Mouse (Mus musculus) forebrain, embryonic 11.5 days (tissue): ENCODE measurements around the gene Rasip1. TPM values are rescaled to one million over a fixed set of nuclear protein-coding genes. Genes with fewer than 3 reads are reported as not detected.

Experiments used
- ATAC-seq: fragments of 200-750 bp; cut with Nextera tagmentation; replicated peaks from 2 replicates; pipeline ENCODE4 v1.8.0; 2017; ENCODE audit warnings: moderate TSS enrichment; ENCODE audit not compliant: low FRiP score
- DNase-seq: peaks from one replicate; pipeline ENCODE4 v3.0.0-alpha.2; 2017; ENCODE audit warnings: low spot score
- H3K27ac ChIP-seq: fragments of 300-500 bp; sonication (generic); 2 replicates; pipeline ENCODE4 v1.5.1; 2014; ENCODE audit warnings: low read depth, low read length
- H3K27me3 ChIP-seq: fragments of 300-500 bp; sonication (generic); 2 replicates; pipeline ENCODE4 v1.6.1; 2014; ENCODE audit warnings: mild to moderate bottlenecking, low read length, mixed read lengths; ENCODE audit not compliant: control insufficient read depth, insufficient read depth
- H3K36me3 ChIP-seq: fragments of 300-500 bp; sonication (generic); 2 replicates; pipeline ENCODE4 v1.6.1; 2014; ENCODE audit warnings: mild to moderate bottlenecking, low read length, moderate library complexity, mixed read lengths; ENCODE audit not compliant: control insufficient read depth, insufficient read depth
- H3K4me1 ChIP-seq: fragments of 300-500 bp; sonication (generic); replicated peaks from 2 replicates; pipeline ENCODE4 v1.6.1; 2014; ENCODE audit warnings: low read length, mixed read lengths; ENCODE audit not compliant: control insufficient read depth, insufficient read depth
- H3K4me2 ChIP-seq: fragments of 300-500 bp; sonication (generic); 2 replicates; pipeline ENCODE4 v1.6.1; 2014; ENCODE audit warnings: low read depth, mild to moderate bottlenecking, low read length, moderate library complexity, mixed read lengths; ENCODE audit not compliant: severe bottlenecking
- H3K4me3 ChIP-seq: fragments of 300-500 bp; sonication (generic); 2 replicates; pipeline ENCODE4 v1.5.1; 2014; ENCODE audit warnings: low read depth, low read length
- H3K9ac ChIP-seq: fragments of 300-500 bp; sonication (generic); 2 replicates; pipeline ENCODE4 v1.6.1; 2014; ENCODE audit warnings: low read length
- H3K9me3 ChIP-seq: fragments of 300-500 bp; sonication (generic); 2 replicates; pipeline ENCODE4 v1.6.1; 2016; ENCODE audit warnings: low read length, mixed read lengths; ENCODE audit not compliant: control insufficient read depth
- WGBS: fragments of 180-500 bp; shearing (Covaris S2); extraction: QIAGEN DNeasy Blood & Tissue Kit; methylation state at CpG from one replicate; pipeline ENCODE4 v1.1.7; 2014; 5-methylcytosine and 5-hydroxymethylcytosine counted together
- polyA plus RNA-seq: library from polyadenylated mRNA; unstranded; fragments of >200 nt; fragmentation: Nextera tagmentation; extraction: Ambion mirVana; gene quantifications from 2 replicates; pipeline ENCODE4 v1.2.1, GENCODE M21; 2014

The Rasip1 gene
- polyA plus RNA-seq, 1 experiment from 2014 or later = 6.5 TPM

- ATAC-seq (peak; percentile 77), DNase-seq (peak; percentile 94)
- Histone ChIP-seq H3K9me3 (no peaks in the 10 kb centered on the region), H3K4me1 (peaks cover 2% of the 10 kb centered on the region; the same call in 1 of the 2 replicates), H3K27ac (0 out of 2 replicates have a peak overlapping the region, but pooled peaks have one; percentile 43), H3K4me2 (peak overlapping the region; percentile 83), H3K27me3 (peaks cover 15% of the 10 kb centered on the region), H3K36me3 (no peaks in the 10 kb centered on the region), H3K4me3 (peak overlapping the region; percentile 45), H3K9ac (peak overlapping the region; percentile 74)
- WGBS = 1% methylated on average over 100 of the region's 105 CpGs
Measured at GRCm38 (mm10) chr7:45628364-45629294, 1.3 kb downstream of the Rasip1 start.

GRCm38 (mm10) chr7:45630064-45630907, 3.0 kb downstream of the Rasip1 start:
- peaks cover 2% of the 10 kb centered on the region; the same call in 1 of the 2 replicates for H3K4me1 ChIP-seq
- H3K9me3 ChIP-seq = no peaks in the 10 kb centered on the region
- WGBS = 77% methylated on average over 23 of the region's 23 CpGs
- H3K36me3 ChIP-seq = no peaks in the 10 kb centered on the region
- no peak for DNase-seq
- no peak overlapping the region for H3K27ac ChIP-seq
- no peak for ATAC-seq
- H3K4me3 ChIP-seq = no peak overlapping the region
- no peak overlapping the region for H3K4me2 ChIP-seq
- H3K27me3 ChIP-seq = peaks cover 15% of the 10 kb centered on the region
- no peak overlapping the region for H3K9ac ChIP-seq

- peak; percentile 67 for DNase-seq
- 17% methylated on average over 35 of the region's 35 CpGs for WGBS
- no peak for ATAC-seq
- Histone ChIP-seq H3K4me3 (peak overlapping the region; percentile 6; the same call in 1 of the 2 replicates), H3K9ac (peak overlapping the region; percentile 50), H3K4me2 (peak overlapping the region; percentile 26), H3K27me3 (peaks cover 11% of the 10 kb centered on the region), H3K4me1 (peaks cover 2% of the 10 kb centered on the region; the same call in 1 of the 2 replicates), H3K36me3 (no peaks in the 10 kb centered on the region), H3K9me3 (no peaks in the 10 kb centered on the region; the same call in 1 of the 2 replicates), H3K27ac (no peak overlapping the region)
Measured at GRCm38 (mm10) chr7:45632499-45632898, 5.2 kb downstream of the Rasip1 start.

- no peak for ATAC-seq
- Histone ChIP-seq H3K36me3 (no peaks in the 10 kb centered on the region), H3K4me1 (peaks cover 3% of the 10 kb centered on the region; the same call in 1 of the 2 replicates), H3K9me3 (no peaks in the 10 kb centered on the region; the same call in 1 of the 2 replicates), H3K9ac (no peak overlapping the region), H3K27me3 (no peaks in the 10 kb centered on the region; the same call in 1 of the 2 replicates), H3K27ac (no peak overlapping the region), H3K4me3 (no peak overlapping the region), H3K4me2 (no peak overlapping the region)
- 90% methylated on average over 11 of the region's 11 CpGs for WGBS
- DNase-seq = no peak
Measured at GRCm38 (mm10) chr7:45634946-45635681, 7.8 kb downstream of the Rasip1 start.

- no peak overlapping the region for H3K27ac ChIP-seq
- 85% methylated on average over 15 of the region's 15 CpGs for WGBS
- DNase-seq = no peak
- H3K9ac ChIP-seq = no peak overlapping the region
- H3K27me3 ChIP-seq = no peaks in the 10 kb centered on the region
- H3K4me2 ChIP-seq = no peak overlapping the region
- H3K9me3 ChIP-seq = no peaks in the 10 kb centered on the region; the same call in 1 of the 2 replicates
- no peak overlapping the region for H3K4me3 ChIP-seq
- H3K4me1 ChIP-seq = peaks cover 3% of the 10 kb centered on the region; the same call in 1 of the 2 replicates
- ATAC-seq = no peak
- no peaks in the 10 kb centered on the region for H3K36me3 ChIP-seq
Measured at GRCm38 (mm10) chr7:45635711-45636688, 8.7 kb downstream of the Rasip1 start.

GRCm38 (mm10) chr7:45637710-45638109, 10.4 kb downstream of the Rasip1 start:
- WGBS = 95% methylated on average over 6 of the region's 6 CpGs
- Histone ChIP-seq H3K9me3 (no peaks in the 10 kb centered on the region; the same call in 1 of the 2 replicates), H3K27me3 (no peaks in the 10 kb centered on the region), H3K9ac (no peak overlapping the region), H3K4me1 (peaks cover 6% of the 10 kb centered on the region), H3K36me3 (no peaks in the 10 kb centered on the region), H3K27ac (no peak overlapping the region), H3K4me3 (no peak overlapping the region), H3K4me2 (peak overlapping the region; percentile 53; the same call in 1 of the 2 replicates)
- DNase-seq (no peak), ATAC-seq (no peak)

- Histone ChIP-seq H3K36me3 (no peaks in the 10 kb centered on the region), H3K9ac (peak overlapping the region; percentile 45), H3K27me3 (no peaks in the 10 kb centered on the region), H3K4me1 (peaks cover 9% of the 10 kb centered on the region), H3K27ac (no peak overlapping the region), H3K9me3 (no peaks in the 10 kb centered on the region; the same call in 1 of the 2 replicates), H3K4me2 (peak overlapping the region; percentile 53), H3K4me3 (peak overlapping the region; percentile 21)
- WGBS = 18% methylated on average over 29 of the region's 29 CpGs
- ATAC-seq (peak; percentile 85), DNase-seq (peak; percentile 96)
Measured at GRCm38 (mm10) chr7:45638623-45639401, 11.5 kb downstream of the Rasip1 start.
